Mouse (Mus musculus) lung, postnatal 10 days (tissue): ENCODE measurements at regions not wholly inside any gene's neighbourhood (a gene's known extent, or its start where the extent isn't known, plus 50 kb on each side); places are given as distances from the start of the nearest gene placed in this dataset.
"Not testable (repeated sequence)": the region's sequence is repeated elsewhere in the genome, so short reads cannot be mapped to it uniquely, and the experiment has no call there.

Source experiments
- DNase-seq: peaks from one replicate; pipeline ENCODE4 v3.0.0; 2021

- not testable (repeated sequence) for DNase-seq
These were observed 85.9 kb upstream of the Eif4g2 start for GRCm38 (mm10) chr7:111168546-111169233.

GRCm38 (mm10) chr7:111164994-111165393, 82.2 kb upstream of the Eif4g2 start:
- DNase-seq = no peak

- no peak for DNase-seq
These were observed 81.4 kb upstream of the Eif4g2 start for GRCm38 (mm10) chr7:111164276-111164675.

- DNase-seq = no peak
These were observed 81.0 kb upstream of the Eif4g2 start for GRCm38 (mm10) chr7:111163861-111164260.

GRCm38 (mm10) chr7:111163321-111163720, 80.5 kb upstream of the Eif4g2 start:
- DNase-seq = no peak

GRCm38 (mm10) chr7:111158791-111159286, 76.0 kb upstream of the Eif4g2 start:
- peak; percentile 39 for DNase-seq

GRCm38 (mm10) chr7:111157754-111158325, 75.0 kb upstream of the Eif4g2 start:
- DNase-seq = no peak

- DNase-seq = peak; percentile 59
These were observed 74.5 kb upstream of the Eif4g2 start for GRCm38 (mm10) chr7:111157287-111157686.

- peak; percentile 22 for DNase-seq
These were observed 73.8 kb upstream of the Eif4g2 start for GRCm38 (mm10) chr7:111156472-111157231.

GRCm38 (mm10) chr7:111155995-111156394, 73.2 kb upstream of the Eif4g2 start:
- DNase-seq = no peak

GRCm38 (mm10) chr7:111154217-111154616, 71.4 kb upstream of the Eif4g2 start:
- DNase-seq = no peak

- DNase-seq = no peak
These were observed 67.7 kb upstream of the Eif4g2 start for GRCm38 (mm10) chr7:111150540-111150939.

- DNase-seq = peak; percentile 27
These were observed 67.3 kb upstream of the Eif4g2 start for GRCm38 (mm10) chr7:111150115-111150514.

GRCm38 (mm10) chr7:111147593-111147992, 64.8 kb upstream of the Eif4g2 start:
- no peak for DNase-seq

- DNase-seq = no peak
These were observed 63.8 kb upstream of the Eif4g2 start for GRCm38 (mm10) chr7:111146670-111147069.

GRCm38 (mm10) chr7:111144216-111144615, 61.4 kb upstream of the Eif4g2 start:
- DNase-seq = peak; percentile 14

- DNase-seq = no peak
These were observed 58.6 kb upstream of the Eif4g2 start for GRCm38 (mm10) chr7:111141285-111141965.

GRCm38 (mm10) chr7:111138038-111138437, 55.2 kb upstream of the Eif4g2 start:
- DNase-seq = no peak

- no peak for DNase-seq
These were observed 53.3 kb upstream of the Eif4g2 start for GRCm38 (mm10) chr7:111136066-111136639.

- no peak for DNase-seq
These were observed 51.7 kb upstream of the Eif4g2 start for GRCm38 (mm10) chr7:111134496-111134895.
